Mouse (Mus musculus) forebrain, embryonic 12.5 days (tissue): ENCODE measurements around the gene Clmn. TPM values are rescaled to one million over a fixed set of nuclear protein-coding genes. Genes with fewer than 3 reads are reported as not detected.

Source experiments
- ATAC-seq: fragments of 200-750 bp; cut with Nextera tagmentation; 2 replicates; pipeline ENCODE4 v1.8.0; 2017; ENCODE audit warnings: moderate TSS enrichment; ENCODE audit not compliant: low FRiP score
- H3K27ac ChIP-seq: fragments of 300-500 bp; sonication (generic); 2 replicates; pipeline ENCODE4 v1.5.1; 2016; ENCODE audit warnings: mild to moderate bottlenecking
- H3K27me3 ChIP-seq: fragments of 300-500 bp; sonication (generic); 2 replicates; pipeline ENCODE4 v1.6.1; 2016; ENCODE audit warnings: mild to moderate bottlenecking
- H3K36me3 ChIP-seq: fragments of 300-500 bp; sonication (generic); replicated peaks from 2 replicates; pipeline ENCODE4 v1.6.1; 2016; ENCODE audit warnings: mild to moderate bottlenecking
- H3K4me1 ChIP-seq: fragments of 300-500 bp; sonication (generic); 2 replicates; pipeline ENCODE4 v1.6.1; 2016
- H3K4me2 ChIP-seq: fragments of 300-500 bp; sonication (generic); 2 replicates; pipeline ENCODE4 v1.6.1; 2016; ENCODE audit warnings: mild to moderate bottlenecking, moderate library complexity
- H3K4me3 ChIP-seq: fragments of 300-500 bp; sonication (generic); replicated peaks from 2 replicates; pipeline ENCODE4 v1.5.1; 2016; ENCODE audit warnings: mild to moderate bottlenecking
- H3K9ac ChIP-seq: fragments of 300-500 bp; sonication (generic); 2 replicates; pipeline ENCODE4 v1.6.1; 2016; ENCODE audit warnings: mild to moderate bottlenecking
- H3K9me3 ChIP-seq: fragments of 300-500 bp; sonication (generic); 2 replicates; pipeline ENCODE4 v1.6.1; 2016
- WGBS: fragments of 180-500 bp; shearing (Covaris S2); methylation state at CpG from one replicate; pipeline ENCODE4 v1.1.7; 2016; 5-methylcytosine and 5-hydroxymethylcytosine counted together
- polyA plus RNA-seq: library from polyadenylated mRNA; unstranded; fragments of >200 nt; fragmentation: Nextera tagmentation; extraction: Ambion mirVana; gene quantifications from 2 replicates; pipeline ENCODE4 v1.2.1, GENCODE M21; 2016

The Clmn gene
- polyA plus RNA-seq, 1 experiment from 2014 or later, result 2.8 TPM

GRCm38 (mm10) chr12:104851711-104852508, 13.0 kb downstream of the Clmn start:
- peak; percentile 79 for ATAC-seq
- no peak overlapping the region for H3K9ac ChIP-seq
- H3K36me3 ChIP-seq, result no peaks in the 10 kb centered on the region
- no peak overlapping the region for H3K4me3 ChIP-seq
- H3K27ac ChIP-seq, result no peak overlapping the region
- peak overlapping the region; percentile 31 for H3K4me2 ChIP-seq
- H3K27me3 ChIP-seq, result no peaks in the 10 kb centered on the region
- peaks cover 10% of the 10 kb centered on the region for H3K4me1 ChIP-seq
- H3K9me3 ChIP-seq, result no peaks in the 10 kb centered on the region
- WGBS, result 33% methylated on average over 16 of the region's 16 CpGs

- no peak overlapping the region for H3K4me2 ChIP-seq
- H3K9ac ChIP-seq, result no peak overlapping the region
- H3K9me3 ChIP-seq, result no peaks in the 10 kb centered on the region
- no peaks in the 10 kb centered on the region for H3K36me3 ChIP-seq
- peaks cover 22% of the 10 kb centered on the region for H3K4me1 ChIP-seq
- no peak for ATAC-seq
- WGBS, result 92% methylated on average over 7 of the region's 7 CpGs
- H3K27ac ChIP-seq, result no peak overlapping the region
- H3K4me3 ChIP-seq, result no peak overlapping the region
- no peaks in the 10 kb centered on the region for H3K27me3 ChIP-seq
Observed at GRCm38 (mm10) chr12:104850119-104850518, 14.8 kb downstream of the Clmn start.

GRCm38 (mm10) chr12:104848667-104849066, 16.2 kb downstream of the Clmn start:
- Histone ChIP-seq H3K27ac (no peak overlapping the region), H3K9me3 (no peaks in the 10 kb centered on the region), H3K4me2 (no peak overlapping the region), H3K9ac (no peak overlapping the region), H3K27me3 (0 out of 2 replicates have a peak, but pooled peaks cover 3% of the 10 kb centered on the region), H3K36me3 (no peaks in the 10 kb centered on the region), H3K4me1 (peaks cover 26% of the 10 kb centered on the region), H3K4me3 (no peak overlapping the region)
- 91% methylated on average over 9 of the region's 9 CpGs for WGBS
- no peak for ATAC-seq

- WGBS, result 95% methylated on average over 4 of the region's 4 CpGs
- no peak for ATAC-seq
- Histone ChIP-seq H3K4me2 (no peak overlapping the region), H3K4me3 (no peak overlapping the region), H3K4me1 (peaks cover 24% of the 10 kb centered on the region), H3K27me3 (0 out of 2 replicates have a peak, but pooled peaks cover 3% of the 10 kb centered on the region), H3K9me3 (no peaks in the 10 kb centered on the region), H3K36me3 (no peaks in the 10 kb centered on the region), H3K27ac (no peak overlapping the region), H3K9ac (no peak overlapping the region)
Observed at GRCm38 (mm10) chr12:104847227-104847626, 17.6 kb downstream of the Clmn start.

GRCm38 (mm10) chr12:104845707-104846106, 19.2 kb downstream of the Clmn start:
- Histone ChIP-seq H3K4me3 (0 out of 2 replicates have a peak overlapping the region, but pooled peaks have one; percentile 16), H3K4me1 (peaks cover 16% of the 10 kb centered on the region), H3K9ac (no peak overlapping the region), H3K4me2 (peak overlapping the region; percentile 34), H3K36me3 (no peaks in the 10 kb centered on the region), H3K27ac (no peak overlapping the region), H3K27me3 (0 out of 2 replicates have a peak, but pooled peaks cover 3% of the 10 kb centered on the region), H3K9me3 (no peaks in the 10 kb centered on the region)
- no peak for ATAC-seq
- WGBS, result 3% methylated on average over 11 of the region's 11 CpGs

- Histone ChIP-seq H3K27me3 (0 out of 2 replicates have a peak, but pooled peaks cover 3% of the 10 kb centered on the region), H3K9ac (no peak overlapping the region), H3K4me1 (peaks cover 16% of the 10 kb centered on the region), H3K4me3 (no peak overlapping the region), H3K4me2 (peak overlapping the region; percentile 34; the same call in 1 of the 2 replicates), H3K9me3 (no peaks in the 10 kb centered on the region), H3K27ac (no peak overlapping the region), H3K36me3 (no peaks in the 10 kb centered on the region)
- 47% methylated on average over 4 of the region's 4 CpGs for WGBS
- ATAC-seq, result 0 out of 2 replicates have a peak, but pooled peaks have one; percentile 7
Observed at GRCm38 (mm10) chr12:104844989-104845388, 19.9 kb downstream of the Clmn start.

- Histone ChIP-seq H3K9ac (no peak overlapping the region), H3K9me3 (no peaks in the 10 kb centered on the region), H3K36me3 (no peaks in the 10 kb centered on the region), H3K4me3 (no peak overlapping the region), H3K4me2 (no peak overlapping the region), H3K27me3 (0 out of 2 replicates have a peak, but pooled peaks cover 3% of the 10 kb centered on the region), H3K27ac (no peak overlapping the region), H3K4me1 (peaks cover 16% of the 10 kb centered on the region)
- ATAC-seq, result no peak
- 76% methylated on average over 4 of the region's 4 CpGs for WGBS
Observed at GRCm38 (mm10) chr12:104844279-104844678, 20.6 kb downstream of the Clmn start.

- H3K9me3 ChIP-seq, result no peaks in the 10 kb centered on the region
- H3K4me3 ChIP-seq, result no peak overlapping the region
- H3K4me2 ChIP-seq, result no peak overlapping the region
- 84% methylated on average over 3 of the region's 3 CpGs for WGBS
- H3K36me3 ChIP-seq, result no peaks in the 10 kb centered on the region
- H3K27me3 ChIP-seq, result 0 out of 2 replicates have a peak, but pooled peaks cover 3% of the 10 kb centered on the region
- H3K9ac ChIP-seq, result no peak overlapping the region
- peaks cover 19% of the 10 kb centered on the region for H3K4me1 ChIP-seq
- ATAC-seq, result no peak
- H3K27ac ChIP-seq, result no peak overlapping the region
Observed at GRCm38 (mm10) chr12:104841256-104841655, 23.6 kb downstream of the Clmn start.

- H3K4me1 ChIP-seq, result peaks cover 11% of the 10 kb centered on the region; the same call in 1 of the 2 replicates
- WGBS, result 58% methylated on average over 4 of the region's 4 CpGs
- no peak overlapping the region for H3K9ac ChIP-seq
- no peak overlapping the region for H3K4me2 ChIP-seq
- no peak overlapping the region for H3K4me3 ChIP-seq
- no peak for ATAC-seq
- H3K27ac ChIP-seq, result no peak overlapping the region
- no peaks in the 10 kb centered on the region for H3K36me3 ChIP-seq
- H3K9me3 ChIP-seq, result no peaks in the 10 kb centered on the region
- H3K27me3 ChIP-seq, result no peaks in the 10 kb centered on the region
Observed at GRCm38 (mm10) chr12:104838987-104839386, 25.9 kb downstream of the Clmn start.

- H3K9ac ChIP-seq, result no peak overlapping the region
- peaks cover 11% of the 10 kb centered on the region; the same call in 1 of the 2 replicates for H3K4me1 ChIP-seq
- ATAC-seq, result no peak
- H3K4me3 ChIP-seq, result no peak overlapping the region
- no peak overlapping the region for H3K27ac ChIP-seq
- no peaks in the 10 kb centered on the region for H3K36me3 ChIP-seq
- 0 out of 2 replicates have a peak, but pooled peaks cover 3% of the 10 kb centered on the region for H3K27me3 ChIP-seq
- no peaks in the 10 kb centered on the region for H3K9me3 ChIP-seq
- H3K4me2 ChIP-seq, result no peak overlapping the region
Observed at GRCm38 (mm10) chr12:104838462-104838861, 26.4 kb downstream of the Clmn start.

GRCm38 (mm10) chr12:104837957-104838401, 26.9 kb downstream of the Clmn start:
- Histone ChIP-seq H3K36me3 (no peaks in the 10 kb centered on the region), H3K27me3 (0 out of 2 replicates have a peak, but pooled peaks cover 6% of the 10 kb centered on the region), H3K4me3 (no peak overlapping the region), H3K9ac (no peak overlapping the region), H3K4me1 (peaks cover 11% of the 10 kb centered on the region; the same call in 1 of the 2 replicates), H3K27ac (no peak overlapping the region), H3K9me3 (no peaks in the 10 kb centered on the region), H3K4me2 (no peak overlapping the region)
- 82% methylated on average over 13 of the region's 13 CpGs for WGBS
- no peak for ATAC-seq

GRCm38 (mm10) chr12:104837111-104837837, 27.6 kb downstream of the Clmn start:
- Histone ChIP-seq H3K4me2 (no peak overlapping the region), H3K36me3 (no peaks in the 10 kb centered on the region), H3K27ac (no peak overlapping the region), H3K4me3 (no peak overlapping the region), H3K27me3 (0 out of 2 replicates have a peak, but pooled peaks cover 6% of the 10 kb centered on the region), H3K9ac (peak overlapping the region; percentile 29; the same call in 1 of the 2 replicates), H3K4me1 (peaks cover 11% of the 10 kb centered on the region; the same call in 1 of the 2 replicates), H3K9me3 (no peaks in the 10 kb centered on the region)
- no peak for ATAC-seq
- WGBS, result 94% methylated on average over 2 of the region's 2 CpGs
